Mouse (Mus musculus) bone marrow, adult 2 months (tissue): ENCODE measurements around the gene Cckbr.

Experiments
- CTCF ChIP-seq: fragments of 200-500 bp; IDR thresholded peaks from 2 replicates; pipeline ENCODE4 v1.5.1; 2011; ENCODE audit warnings: low read length, control low read depth; ENCODE audit not compliant: control insufficient read depth, insufficient read depth
- POLR2A ChIP-seq: fragments of 200-500 bp; IDR thresholded peaks from 2 replicates; pipeline ENCODE4 v1.6.1; 2011; ENCODE audit warnings: low read depth, mild to moderate bottlenecking, control low read depth, low read length, borderline replicate concordance; ENCODE audit not compliant: control insufficient read depth

- TF ChIP-seq CTCF (no peak), POLR2A (no peak)
Observed at GRCm38 (mm10) chr7:105498854-105499492, 73.4 kb downstream of the Cckbr start.
